Mouse (Mus musculus): ENCODE measurements around the gene Pgc. TPM values are rescaled to one million over a fixed set of nuclear protein-coding genes. Genes with fewer than 3 reads are reported as not detected.

Pgc gene
- total and polyA plus RNA-seq, 2 experiments from 2014 or later: not detected

DNA sequence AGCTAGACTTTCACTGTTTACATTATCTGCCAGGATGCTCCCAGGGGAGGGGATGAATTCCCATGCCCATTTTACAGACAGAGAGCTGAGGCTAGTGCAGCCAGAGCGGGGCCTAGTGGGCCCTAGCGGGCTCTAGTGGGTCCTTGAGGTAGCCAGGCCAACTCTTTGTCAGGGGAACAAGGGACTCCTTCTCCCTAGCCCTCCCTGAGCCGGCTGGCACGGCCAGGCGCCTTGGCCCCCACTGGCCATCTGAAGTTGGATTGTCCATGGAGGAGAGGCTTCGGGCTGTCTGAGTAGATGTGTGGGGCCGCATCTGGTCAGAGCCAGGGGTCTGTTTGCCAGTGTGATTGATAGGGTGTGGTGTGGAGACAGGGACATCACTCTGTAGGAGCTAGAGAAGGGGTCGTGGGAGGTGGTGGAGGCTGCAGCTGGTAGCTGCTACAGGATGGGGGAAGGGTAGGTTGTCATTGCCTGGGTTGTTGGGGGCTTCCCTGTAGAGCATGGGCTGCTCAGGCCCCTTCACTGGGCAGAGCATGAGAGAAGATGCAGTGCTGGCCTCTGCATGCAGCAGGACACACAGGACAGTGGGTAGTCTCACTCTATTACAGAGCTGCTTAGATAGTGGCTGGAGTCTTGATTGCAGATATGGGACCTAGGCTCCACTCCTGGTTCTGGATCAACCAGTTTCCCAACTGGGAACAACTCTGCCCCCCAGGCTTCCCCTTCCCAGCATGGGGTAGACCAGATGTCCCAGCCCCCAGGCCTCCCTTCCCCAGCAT, 57.0 kb downstream of the Pgc start:
- no peak for DNase-seq

More for the DNA sequence above, 57.0 kb downstream of the Pgc start:
- ATAC-seq: no peak
- H3K36me3 ChIP-seq (ENCODE audit: insufficient read depth): no peaks in the 10 kb centered on the region
- TF ChIP-seq CTCF (IDR thresholded peaks at IDR 0.05; ENCODE audit: low read depth): no peak
- H3K9me3 ChIP-seq (ENCODE audit: low read length): no peaks in the 10 kb centered on the region
- no peaks in the 10 kb centered on the region for H3K27me3 ChIP-seq (ENCODE audit: insufficient read depth, low read length)
- 84% methylated on average over 8 of the region's 8 CpGs for WGBS
- no peak overlapping the region for H3K4me2 ChIP-seq (ENCODE audit: low read depth)
- H3K27ac ChIP-seq (ENCODE audit: low read depth, low read length): no peak overlapping the region
- no peak overlapping the region for H3K9ac ChIP-seq
- H3K4me1 ChIP-seq (ENCODE audit: insufficient read depth): no peaks in the 10 kb centered on the region
- no peak overlapping the region for H3K4me3 ChIP-seq (ENCODE audit: low read depth, low read length)

Other genes starting within 250 kb of the Pgc start
- 17.4 and 17.9 TPM in 2 replicates for gene Taf8, start 224.6 kb upstream of the Pgc start, total RNA-seq (2014; rRNA removed)
- gene Taf8, start 224.6 kb upstream of the Pgc start, polyA plus RNA-seq (2015; fragmentation: Nextera tagmentation; extraction: Ambion mirVana): 8.8 and 10.8 TPM in 2 replicates
- gene Ccnd3, start 221.8 kb upstream of the Pgc start, total RNA-seq (2014; rRNA removed): 26.3 and 42.6 TPM in 2 replicates
- gene Ccnd3, start 221.8 kb upstream of the Pgc start, polyA plus RNA-seq (2015; fragmentation: Nextera tagmentation; extraction: Ambion mirVana): 54.0 and 59.6 TPM in 2 replicates
- 21.9 and 23.7 TPM in 2 replicates for gene Bysl, start 115.3 kb upstream of the Pgc start, total RNA-seq (2014; rRNA removed)
- 32.0 and 35.4 TPM in 2 replicates for gene Bysl, start 115.3 kb upstream of the Pgc start, polyA plus RNA-seq (2015; fragmentation: Nextera tagmentation; extraction: Ambion mirVana)
- 31.5 and 37.0 TPM in 2 replicates for gene Med20, start 115.3 kb upstream of the Pgc start, total RNA-seq (2014; rRNA removed)
- gene Med20, start 115.3 kb upstream of the Pgc start, polyA plus RNA-seq (2015; fragmentation: Nextera tagmentation; extraction: Ambion mirVana): 27.9 and 30.2 TPM in 2 replicates
- 4.7 and 10.6 TPM in 2 replicates for gene Gm20517, start 115.3 kb upstream of the Pgc start, total RNA-seq (2014; rRNA removed)
- gene Gm20517, start 115.3 kb upstream of the Pgc start, polyA plus RNA-seq (2015; fragmentation: Nextera tagmentation; extraction: Ambion mirVana): 1.4 and 2.1 TPM in 2 replicates
- 11.2 and 18.9 TPM in 2 replicates for gene Usp49, start 96.2 kb upstream of the Pgc start, total RNA-seq (2014; rRNA removed)
- 2.8 and 4.7 TPM in 2 replicates for gene Usp49, start 96.2 kb upstream of the Pgc start, polyA plus RNA-seq (2015; fragmentation: Nextera tagmentation; extraction: Ambion mirVana)
- gene Tomm6, start 38.5 kb upstream of the Pgc start, total RNA-seq (2014; rRNA removed): 67.0 and 73.9 TPM in 2 replicates
- 329 and 353 TPM in 2 replicates for gene Tomm6, start 38.5 kb upstream of the Pgc start, polyA plus RNA-seq (2015; fragmentation: Nextera tagmentation; extraction: Ambion mirVana)
- 68.0 and 79.6 TPM in 2 replicates for gene Frs3, start 37.8 kb upstream of the Pgc start, total RNA-seq (2014; rRNA removed)
- 33.6 and 43.6 TPM in 2 replicates for gene Frs3, start 37.8 kb upstream of the Pgc start, polyA plus RNA-seq (2015; fragmentation: Nextera tagmentation; extraction: Ambion mirVana)
- gene Gm21981, start 32.4 kb upstream of the Pgc start, total RNA-seq (2014; rRNA removed): 4.9 and 5.2 TPM in 2 replicates
- gene Gm21981, start 32.4 kb upstream of the Pgc start, polyA plus RNA-seq (2015; fragmentation: Nextera tagmentation; extraction: Ambion mirVana): 0.76 and 0.97 TPM in 2 replicates
- 1.8 TPM in 1 of 2 replicates, not detected in the other for gene Prickle4, start 32.1 kb upstream of the Pgc start, total RNA-seq (2014; rRNA removed)
- 0.45 and 0.60 TPM in 2 replicates for gene Prickle4, start 32.1 kb upstream of the Pgc start, polyA plus RNA-seq (2015; fragmentation: Nextera tagmentation; extraction: Ambion mirVana)
- 4.1 and 5.5 TPM in 2 replicates for gene Tfeb, start 10.2 kb downstream of the Pgc start, total RNA-seq (2014; rRNA removed)
- gene Tfeb, start 10.2 kb downstream of the Pgc start, polyA plus RNA-seq (2015; fragmentation: Nextera tagmentation; extraction: Ambion mirVana): 3.3 and 4.6 TPM in 2 replicates
- 9.5 and 17.5 TPM in 2 replicates for gene Mdfi, start 107.8 kb downstream of the Pgc start, total RNA-seq (2014; rRNA removed)
- 0.99 and 1.3 TPM in 2 replicates for gene Mdfi, start 107.8 kb downstream of the Pgc start, polyA plus RNA-seq (2015; fragmentation: Nextera tagmentation; extraction: Ambion mirVana)
- gene Foxp4, start 197.8 kb downstream of the Pgc start, total RNA-seq (2014; rRNA removed): 108 and 109 TPM in 2 replicates
- 45.7 and 56.4 TPM in 2 replicates for gene Foxp4, start 197.8 kb downstream of the Pgc start, polyA plus RNA-seq (2015; fragmentation: Nextera tagmentation; extraction: Ambion mirVana)

All from forebrain, postnatal 0 days (tissue).